Mouse (Mus musculus) gastrocnemius, postnatal 4 days (tissue): Measurements from ENCODE around the gene N4bp3. TPM values are rescaled to one million over a fixed set of nuclear protein-coding genes. Genes with fewer than 3 reads are reported as not detected.

Experiments used
- DNase-seq, 2 experiments: peaks; one replicate each; pipeline ENCODE4 v3.0.0; 2021 to 2022; ENCODE audit warnings: low spot score in 2 of 2, mixed read lengths in 2 of 2
- total RNA-seq, 2 experiments: library from RNA; stranded (reverse); gene quantifications; 2 replicates each; pipeline ENCODE4 v1.2.3; 2021

The N4bp3 gene
- total RNA-seq, 2 experiments from 2014 or later, result 20.9 to 22.7 TPM

DNA sequence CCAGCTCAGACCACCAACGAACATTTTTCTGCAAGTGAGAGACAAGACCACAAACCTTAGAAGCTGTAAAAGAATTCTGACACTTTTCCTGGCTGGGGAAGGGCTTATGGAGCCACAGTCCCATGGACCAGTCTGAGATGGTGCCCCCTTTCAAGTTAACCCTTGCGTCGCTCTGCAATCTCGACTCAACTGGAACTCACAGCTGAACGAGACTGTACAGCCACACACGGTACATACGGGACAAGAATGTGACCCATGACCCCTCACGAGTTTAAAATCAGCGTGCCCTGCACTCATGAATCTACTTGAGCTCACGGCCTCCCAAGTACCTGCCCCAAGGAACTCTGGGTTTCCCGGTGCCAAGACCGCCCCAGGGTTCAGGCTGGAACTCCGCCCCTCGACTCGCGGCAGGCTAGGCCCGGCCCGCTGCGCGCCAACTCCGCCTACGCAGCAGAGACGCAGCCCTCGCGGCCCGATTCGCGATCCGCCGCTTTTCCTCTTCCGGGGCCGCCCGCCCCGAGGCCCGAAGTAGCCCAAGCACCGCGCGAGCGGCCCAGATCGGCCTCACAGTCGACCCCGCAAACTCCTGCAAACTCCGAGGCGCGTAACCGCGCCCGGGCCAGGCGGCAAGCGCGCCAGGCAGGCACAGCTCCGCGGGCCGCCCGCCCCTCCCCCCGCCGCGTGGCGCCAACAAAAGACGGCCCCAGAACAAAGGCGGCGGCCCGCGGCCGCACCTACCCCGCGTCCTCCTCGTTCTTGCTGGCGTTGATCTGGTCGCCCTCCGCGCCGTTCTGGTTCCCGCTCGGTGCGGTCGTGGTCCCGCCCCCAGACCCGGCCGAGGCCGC is 44.8 kb downstream of the N4bp3 start:
- DNase-seq, result peak; percentile 76 to 91

DNA sequence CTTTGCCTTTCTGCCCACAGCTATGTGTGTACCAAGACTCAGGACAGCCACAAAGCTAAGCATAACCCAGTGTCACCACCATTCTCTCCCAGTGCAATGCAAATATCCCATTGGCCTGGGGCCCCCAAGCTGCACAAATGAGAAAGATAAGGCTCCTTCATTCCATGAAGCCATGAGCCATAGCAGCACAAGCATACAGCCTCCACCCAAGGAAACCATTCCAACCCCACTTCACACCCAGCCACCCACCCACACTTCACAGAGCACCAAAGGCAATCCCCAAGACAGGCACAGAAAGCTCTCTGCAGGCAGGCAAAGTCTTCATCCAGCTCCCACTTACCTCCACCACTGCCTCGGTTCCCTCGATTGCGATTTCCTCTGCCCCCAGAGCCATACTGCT is 48.4 kb downstream of the N4bp3 start:
- DNase-seq, result no peak

DNA sequence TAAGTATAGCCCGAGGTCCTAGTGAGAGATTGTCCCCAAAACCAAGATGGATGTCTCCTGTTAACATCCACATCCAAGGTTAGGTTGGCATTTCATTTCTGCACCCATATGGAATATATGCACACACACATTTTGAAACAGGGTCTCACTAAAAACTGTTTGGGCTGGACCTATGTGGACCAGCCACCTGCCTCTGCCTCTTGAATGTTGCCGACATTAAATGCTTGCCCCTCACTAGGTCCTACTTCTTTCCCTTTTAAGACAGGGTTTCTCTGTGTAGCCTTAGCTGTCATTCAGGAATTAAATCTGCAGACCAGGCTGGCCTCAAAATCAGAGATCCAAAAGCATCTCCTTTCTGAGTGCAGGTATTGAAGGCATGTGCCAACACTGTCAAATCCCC is 53.1 kb downstream of the N4bp3 start:
- DNase-seq, result no peak

GRCm38 (mm10) chr11:51595459-51596083 is 55.1 kb downstream of the N4bp3 start:
- no peak for DNase-seq

GRCm38 (mm10) chr11:51594715-51595350 is 55.8 kb downstream of the N4bp3 start:
- DNase-seq, result no peak

GRCm38 (mm10) chr11:51593849-51594248 is 56.8 kb downstream of the N4bp3 start:
- no peak for DNase-seq

DNA sequence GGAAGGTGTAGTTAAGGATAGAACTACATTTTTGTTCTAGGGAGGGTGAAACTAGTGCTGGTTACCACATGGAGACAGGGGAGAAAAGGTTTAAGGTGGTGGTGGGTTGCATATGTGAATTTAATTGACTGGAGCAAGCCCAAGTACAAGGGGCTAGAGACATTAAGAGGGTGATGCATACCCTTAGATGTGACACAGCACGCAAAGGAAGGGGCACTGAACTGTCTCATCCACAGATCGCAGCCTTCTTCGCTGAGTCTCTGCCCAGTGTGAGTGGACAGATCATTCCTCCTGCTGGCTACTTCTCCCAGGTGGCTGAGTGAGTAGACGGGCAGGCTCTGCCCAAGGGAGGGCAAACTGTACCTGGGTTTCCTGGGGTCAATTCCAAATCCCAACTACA is 57.3 kb downstream of the N4bp3 start:
- DNase-seq, result no peak

Other genes with a start within 250 kb of the N4bp3 start
- gene Phykpl, start 66.1 kb downstream of the N4bp3 start, total RNA-seq, result 10 to 100 TPM; 18.7 to 20.9 TPM
- 100 to 1,000 TPM; 218 to 241 TPM for gene Hnrnpab, start 44.0 kb downstream of the N4bp3 start, total RNA-seq
- gene Nhp2, start 31.1 kb downstream of the N4bp3 start, total RNA-seq, result 10 to 100 TPM; 35.4 to 37.3 TPM
- 10 to 100 TPM; 20.9 to 23.0 TPM for gene Rmnd5b, start 14.9 kb downstream of the N4bp3 start, total RNA-seq
- 1 to 10 TPM; 1.1 to 1.6 TPM for gene D930048N14Rik, start 112 bp upstream of the N4bp3 start, total RNA-seq
- gene 0610009B22Rik, start 38.0 kb upstream of the N4bp3 start, total RNA-seq, result 10 to 100 TPM; 25.1 to 25.6 TPM
- 10 to 100 TPM; 23.4 to 28.3 TPM for gene Sec24a, start 112.8 kb upstream of the N4bp3 start, total RNA-seq
- 10 to 100 TPM; 68.2 to 70.9 TPM for gene Sar1b, start 112.8 kb upstream of the N4bp3 start, total RNA-seq
- 1 to 10 TPM; 2.1 to 2.2 TPM for gene Jade2, start 206.8 kb upstream of the N4bp3 start, total RNA-seq